Mouse (Mus musculus) MEL (cell line): ENCODE measurements at regions not wholly inside any gene's neighbourhood (a gene's known extent, or its start where the extent isn't known, plus 50 kb on each side); places are given as distances from the start of the nearest gene placed in this dataset.

Experiments
- DNase-seq: peaks from one replicate; pipeline ENCODE4 v3.0.0; 2011; ENCODE audit warnings: low read depth, low spot score
- H3K27ac ChIP-seq: 2 replicates; pipeline ENCODE4 v1.5.1; 2012; ENCODE audit warnings: low read depth, mild to moderate bottlenecking, control low read depth, low read length, moderate library complexity; ENCODE audit not compliant: control insufficient read depth
- H3K27me3 ChIP-seq, 2 experiments: fragments of 150-350 bp in 1 of 2; sonication (generic) in 1 of 2; 2 replicates each; pipeline ENCODE4 v1.6.1; 2012; ENCODE audit warnings: low read length in 2 of 2, mild to moderate bottlenecking in 2 of 2, improper control_type of control experiment in 1 of 2, moderate library complexity in 1 of 2; ENCODE audit not compliant: insufficient read depth in 2 of 2, control insufficient read depth in 1 of 2
- H3K36me3 ChIP-seq, 2 experiments: 2 replicates each; pipeline ENCODE4 v1.6.1; 2012 to 2014; ENCODE audit warnings: low read length in 2 of 2, improper control_type of control experiment in 1 of 2, inconsistent platforms in 1 of 2, mild to moderate bottlenecking in 1 of 2; ENCODE audit not compliant: insufficient read depth in 2 of 2, control insufficient read depth in 1 of 2
- H3K4me1 ChIP-seq, 2 experiments: fragments of 150-350 bp in 1 of 2; sonication (generic) in 1 of 2; 2 replicates each; pipeline ENCODE4 v1.6.1; 2012; ENCODE audit warnings: low read length in 2 of 2, improper control_type of control experiment in 1 of 2, mild to moderate bottlenecking in 1 of 2; ENCODE audit not compliant: insufficient read depth in 2 of 2, control insufficient read depth in 1 of 2
- H3K4me3 ChIP-seq, 2 experiments: fragments of 150-350 bp in 1 of 2; sonication (generic) in 1 of 2; 2 replicates each; pipeline ENCODE4 v1.5.1; 2012; ENCODE audit warnings: low read depth in 2 of 2, low read length in 2 of 2, mild to moderate bottlenecking in 2 of 2, moderate library complexity in 2 of 2, control low read depth in 1 of 2, improper control_type of control experiment in 1 of 2; ENCODE audit not compliant: control insufficient read depth in 1 of 2, insufficient read depth in 1 of 2
- H3K79me2 ChIP-seq: 2 replicates; pipeline ENCODE4 v1.6.1; 2012; ENCODE audit warnings: mild to moderate bottlenecking, low read length, moderate library complexity; ENCODE audit not compliant: control insufficient read depth, poor library complexity, insufficient read depth
- H3K9ac ChIP-seq: 2 replicates; pipeline ENCODE4 v1.6.1; 2012; ENCODE audit warnings: low read depth, mild to moderate bottlenecking, control low read depth, low read length, moderate library complexity; ENCODE audit not compliant: control insufficient read depth, poor library complexity, severe bottlenecking
- H3K9me3 ChIP-seq: fragments of 150-350 bp; sonication (generic); replicated peaks from 2 replicates; pipeline ENCODE4 v1.6.1; 2012; ENCODE audit warnings: mild to moderate bottlenecking, low read length, improper control_type of control experiment, moderate library complexity; ENCODE audit not compliant: insufficient read depth
- CTCF ChIP-seq, 3 experiments: IDR thresholded peaks in 2 of 3; conservative IDR thresholded peaks in 1 of 3; 2 replicates each; pipeline ENCODE4 v1.5.1; 2011 to 2012; ENCODE audit warnings: low read length in 3 of 3, low read depth in 2 of 3, mild to moderate bottlenecking in 2 of 3, improper control_type of control experiment in 1 of 3, inconsistent platforms in 1 of 3, mixed read lengths in 1 of 3, moderate library complexity in 1 of 3; ENCODE audit not compliant: control insufficient read depth in 1 of 3, insufficient read depth in 1 of 3, poor library complexity in 1 of 3, severe bottlenecking in 1 of 3
- E2F4 ChIP-seq: IDR thresholded peaks from 2 replicates; pipeline ENCODE4 v1.6.1; 2011; ENCODE audit warnings: low read depth, low read length, improper control_type of control experiment, borderline replicate concordance
- ETS1 ChIP-seq: IDR thresholded peaks from 2 replicates; pipeline ENCODE4 v1.6.1; 2012; ENCODE audit warnings: low read depth, mild to moderate bottlenecking, inconsistent platforms, low read length, improper control_type of control experiment, moderate library complexity
- HCFC1 ChIP-seq: IDR thresholded peaks from 2 replicates; pipeline ENCODE4 v1.6.1; 2012; ENCODE audit warnings: low read depth, mild to moderate bottlenecking, inconsistent platforms, low read length, improper control_type of control experiment, moderate library complexity
- MEF2A ChIP-seq: IDR thresholded peaks from 2 replicates; pipeline ENCODE4 v1.6.1; 2014; ENCODE audit warnings: low read depth, mild to moderate bottlenecking, inconsistent platforms, low read length, improper control_type of control experiment; ENCODE audit not compliant: poor library complexity, insufficient replicate concordance, severe bottlenecking; ENCODE audit errors: extremely low read depth
- MYB ChIP-seq: IDR thresholded peaks from 2 replicates; pipeline ENCODE4 v1.6.1; 2011; ENCODE audit warnings: mild to moderate bottlenecking, low read depth, low read length, improper control_type of control experiment
- MYC ChIP-seq: IDR thresholded peaks from 2 replicates; pipeline ENCODE4 v1.6.1; 2011; ENCODE audit warnings: low read depth, mild to moderate bottlenecking, low read length, improper control_type of control experiment, moderate library complexity
- NRF1 ChIP-seq: IDR thresholded peaks from 2 replicates; pipeline ENCODE4 v1.6.1; 2014; ENCODE audit warnings: low read depth, mild to moderate bottlenecking, inconsistent platforms, low read length, improper control_type of control experiment, moderate library complexity; ENCODE audit not compliant: poor library complexity, insufficient read depth, severe bottlenecking
- SMC3 ChIP-seq: IDR thresholded peaks from 2 replicates; pipeline ENCODE4 v1.6.1; 2011; ENCODE audit warnings: low read depth, low read length, improper control_type of control experiment
- TAL1 ChIP-seq: IDR thresholded peaks from 2 replicates; pipeline ENCODE4 v1.6.1; 2012; ENCODE audit warnings: mild to moderate bottlenecking, inconsistent platforms, low read length, moderate library complexity, mixed read lengths
- ZC3H11A ChIP-seq: IDR thresholded peaks from 2 replicates; pipeline ENCODE4 v1.6.1; 2012; ENCODE audit warnings: low read depth, mild to moderate bottlenecking, inconsistent platforms, low read length, improper control_type of control experiment
- ZNF384 ChIP-seq: IDR thresholded peaks from 2 replicates; pipeline ENCODE4 v1.6.1; 2012; ENCODE audit warnings: low read depth, mild to moderate bottlenecking, inconsistent platforms, low read length, improper control_type of control experiment

- TF ChIP-seq TAL1 (no peak), MYC (no peak), ZNF384 (no peak), MEF2A (no peak), E2F4 (no peak), HCFC1 (no peak), MYB (no peak)
- TF ChIP-seq, all 39 proteins: peak for 0
- no peak overlapping the region for H3K4me3 ChIP-seq
- DNase-seq = no peak
- no peak overlapping the region for H3K9ac ChIP-seq
- H3K4me1 ChIP-seq = no peaks in the 10 kb centered on the region
- no peaks in the 10 kb centered on the region for H3K36me3 ChIP-seq
- no peaks in the 10 kb centered on the region for H3K9me3 ChIP-seq
- H3K79me2 ChIP-seq = no peaks in the 10 kb centered on the region
- H3K27ac ChIP-seq = no peak overlapping the region
- no peaks in the 10 kb centered on the region for H3K27me3 ChIP-seq
Observed at GRCm38 (mm10) chr17:65074878-65075277, 239.0 kb upstream of the 4930583I09Rik start.

GRCm38 (mm10) chr17:65071114-65071513 is 235.2 kb upstream of the 4930583I09Rik start:
- Histone ChIP-seq H3K9me3 (no peaks in the 10 kb centered on the region), H3K4me3 (no peak overlapping the region), H3K36me3 (no peaks in the 10 kb centered on the region), H3K27me3 (no peaks in the 10 kb centered on the region), H3K27ac (no peak overlapping the region), H3K9ac (no peak overlapping the region), H3K4me1 (no peaks in the 10 kb centered on the region), H3K79me2 (no peaks in the 10 kb centered on the region)
- DNase-seq = no peak
- TF ChIP-seq SMC3 (0 out of 2 replicates have a peak, but pooled peaks have one; percentile 17), ETS1 (no peak), NRF1 (no peak), CTCF (IDR thresholded peaks at IDR 0.05 in 2 of 3, conservative IDR thresholded peaks at IDR 0.05 in 1 of 3; ENCODE audit: control insufficient read depth in 1 of 3, insufficient read depth in 1 of 3, low read depth in 2 of 3, low read length in 3 of 3, poor library complexity in 1 of 3, severe bottlenecking in 1 of 3) (peak in 2 of 3 experiments; percentile 4 to 8; a peak in 1 of 6 replicates), ZC3H11A (no peak)

- Histone ChIP-seq H3K79me2 (no peaks in the 10 kb centered on the region), H3K9ac (no peak overlapping the region), H3K36me3 (no peaks in the 10 kb centered on the region), H3K27ac (no peak overlapping the region), H3K9me3 (no peaks in the 10 kb centered on the region), H3K4me3 (no peak overlapping the region), H3K27me3 (no peaks in the 10 kb centered on the region), H3K4me1 (no peaks in the 10 kb centered on the region)
- no peak for DNase-seq
- TF ChIP-seq ETS1 (no peak), E2F4 (no peak)
Observed at GRCm38 (mm10) chr17:65066135-65066534, 230.3 kb upstream of the 4930583I09Rik start.
